Mouse (Mus musculus): ENCODE data around the gene Cfap97d1. TPM values are rescaled to one million over a fixed set of nuclear protein-coding genes. Genes with fewer than 3 reads are reported as not detected.

Cfap97d1 gene
- not detected in 2 replicates for total RNA-seq (2015; ENCODE audit: low replicate concordance)
- total RNA-seq (2017; ENCODE audit: low replicate concordance), result not detected in 2 replicates

DNA sequence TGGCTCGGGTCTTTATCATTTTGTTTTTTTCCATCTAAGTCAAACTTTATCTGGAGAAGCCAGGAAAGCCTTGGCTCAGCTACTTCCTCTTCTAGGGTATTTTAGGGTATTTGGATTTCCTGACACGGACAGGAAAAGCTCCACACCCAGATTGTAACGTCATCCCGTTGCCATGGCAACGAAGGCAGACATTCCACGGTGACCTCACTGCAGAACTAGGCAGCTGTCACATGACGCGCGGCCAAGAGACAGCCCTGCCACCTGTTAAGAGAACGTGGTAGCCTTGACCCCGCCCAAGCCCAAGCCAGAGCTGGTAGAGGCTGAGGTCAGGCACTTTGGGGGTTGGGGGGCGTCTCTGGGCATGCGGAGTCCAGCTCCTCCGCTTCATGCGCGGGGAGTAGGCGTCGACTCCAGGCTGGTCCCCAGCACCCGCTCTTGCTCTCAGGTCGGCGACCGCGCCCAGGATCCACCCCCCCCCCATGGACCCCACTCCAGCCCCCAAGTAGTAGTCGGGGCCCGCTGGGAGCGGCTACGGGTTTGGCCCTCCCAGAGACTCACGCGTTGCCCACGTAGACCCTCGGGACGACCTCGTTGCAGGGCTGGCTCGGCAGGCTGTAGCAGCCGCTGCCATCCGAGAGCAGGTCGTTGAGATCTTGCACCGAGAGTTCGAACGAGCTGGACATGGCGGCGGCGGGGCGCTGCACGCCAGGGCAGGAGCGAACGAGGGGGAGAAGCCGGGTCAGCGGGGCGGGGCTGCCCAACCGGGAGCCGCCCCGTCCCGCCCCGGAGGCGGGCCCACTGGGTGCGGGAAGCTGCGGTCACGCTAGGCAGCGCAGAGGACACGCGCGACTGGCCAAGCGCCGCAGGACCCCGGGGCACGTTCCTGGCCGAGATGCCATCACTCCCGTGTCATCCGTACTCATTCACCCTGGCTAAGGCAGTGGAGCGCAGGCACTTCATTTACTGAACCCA lies at the start of gene Cfap97d1:
Cfap97d1 (plus strand) TSS at position 226 of the 972 bp plus-strand sequence.
- ATAC-seq (replicated peaks; ENCODE audit: low FRiP score, poor library complexity, severe bottlenecking), result peak; percentile 60; the same call in 1 of the 2 replicates

GRCm38 (mm10) chr11:101935743-101936142 lies 48.3 kb upstream of the Cfap97d1 start:
- no peak for ATAC-seq (replicated peaks; ENCODE audit: low FRiP score, poor library complexity, severe bottlenecking)

GRCm38 (mm10) chr11:101936421-101936820 lies 47.7 kb upstream of the Cfap97d1 start:
- no peak for ATAC-seq (replicated peaks; ENCODE audit: low FRiP score, poor library complexity, severe bottlenecking)

DNA sequence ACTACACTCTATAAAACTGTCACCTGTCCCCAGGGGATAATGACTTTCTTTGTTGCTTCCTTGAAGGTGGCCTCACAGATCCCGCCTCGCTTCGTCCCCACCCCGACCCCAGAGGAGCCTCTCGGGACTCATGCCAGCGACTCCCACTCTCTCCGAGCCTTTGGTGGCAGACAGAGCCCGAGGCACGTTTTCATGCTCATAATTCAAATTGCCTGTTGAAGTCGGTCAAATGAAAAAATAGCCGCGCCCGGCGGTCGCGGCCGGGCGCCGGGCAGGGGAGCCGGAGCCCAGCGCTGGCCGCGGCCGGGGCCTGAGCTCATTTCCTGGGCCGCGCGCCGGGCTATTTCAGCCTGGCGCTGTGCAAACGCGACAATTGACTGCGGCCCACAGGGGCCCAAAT lies 47.0 kb upstream of the Cfap97d1 start:
- no peak for ATAC-seq (replicated peaks; ENCODE audit: low FRiP score, poor library complexity, severe bottlenecking)

DNA sequence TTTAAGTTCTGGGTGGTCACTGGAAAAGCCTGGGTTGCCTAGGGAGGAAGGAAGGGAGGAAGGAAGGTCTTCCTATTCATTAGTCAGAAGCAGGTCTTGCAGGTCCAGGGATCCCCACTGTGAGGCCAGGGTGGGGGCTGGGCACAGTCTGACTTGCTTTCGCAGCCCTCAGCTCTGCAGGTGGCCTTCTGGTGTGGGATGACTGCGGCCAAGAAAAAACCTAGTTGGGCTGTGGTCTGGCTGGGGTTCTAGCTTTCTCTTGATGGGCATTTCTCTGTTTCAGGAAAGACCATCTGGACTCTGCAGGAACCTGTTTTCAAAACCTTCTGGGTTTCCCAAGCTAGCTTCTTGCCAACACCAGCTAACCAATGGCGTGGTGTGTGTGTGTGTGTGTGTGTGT lies 41.0 kb upstream of the Cfap97d1 start:
- no peak for ATAC-seq (replicated peaks; ENCODE audit: low FRiP score, poor library complexity, severe bottlenecking)

DNA sequence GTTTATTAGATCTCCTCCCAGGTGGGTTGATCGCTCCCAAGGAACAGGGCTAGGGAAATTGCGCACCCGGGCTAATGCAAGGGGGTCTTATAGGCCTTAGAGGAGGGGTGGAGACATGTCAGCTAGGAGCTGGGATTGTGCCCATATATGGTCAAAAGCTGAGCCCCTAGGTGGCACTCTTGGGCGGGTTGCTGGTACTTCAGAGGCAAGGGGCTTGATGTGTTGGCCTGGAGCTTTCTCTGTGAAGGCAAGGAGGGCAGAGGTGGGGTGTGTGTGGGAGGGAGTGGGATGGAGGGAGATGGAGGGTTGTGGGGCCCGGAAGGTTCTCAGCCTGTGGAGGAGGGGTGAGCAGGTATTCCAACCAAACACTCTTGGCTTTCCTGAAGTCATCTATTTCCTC lies 37.6 kb upstream of the Cfap97d1 start:
- no peak for ATAC-seq (replicated peaks; ENCODE audit: low FRiP score, poor library complexity, severe bottlenecking)

- ATAC-seq (replicated peaks; ENCODE audit: low FRiP score, poor library complexity, severe bottlenecking), result no peak
Measured at GRCm38 (mm10) chr11:101950021-101950420, 34.1 kb upstream of the Cfap97d1 start.

DNA sequence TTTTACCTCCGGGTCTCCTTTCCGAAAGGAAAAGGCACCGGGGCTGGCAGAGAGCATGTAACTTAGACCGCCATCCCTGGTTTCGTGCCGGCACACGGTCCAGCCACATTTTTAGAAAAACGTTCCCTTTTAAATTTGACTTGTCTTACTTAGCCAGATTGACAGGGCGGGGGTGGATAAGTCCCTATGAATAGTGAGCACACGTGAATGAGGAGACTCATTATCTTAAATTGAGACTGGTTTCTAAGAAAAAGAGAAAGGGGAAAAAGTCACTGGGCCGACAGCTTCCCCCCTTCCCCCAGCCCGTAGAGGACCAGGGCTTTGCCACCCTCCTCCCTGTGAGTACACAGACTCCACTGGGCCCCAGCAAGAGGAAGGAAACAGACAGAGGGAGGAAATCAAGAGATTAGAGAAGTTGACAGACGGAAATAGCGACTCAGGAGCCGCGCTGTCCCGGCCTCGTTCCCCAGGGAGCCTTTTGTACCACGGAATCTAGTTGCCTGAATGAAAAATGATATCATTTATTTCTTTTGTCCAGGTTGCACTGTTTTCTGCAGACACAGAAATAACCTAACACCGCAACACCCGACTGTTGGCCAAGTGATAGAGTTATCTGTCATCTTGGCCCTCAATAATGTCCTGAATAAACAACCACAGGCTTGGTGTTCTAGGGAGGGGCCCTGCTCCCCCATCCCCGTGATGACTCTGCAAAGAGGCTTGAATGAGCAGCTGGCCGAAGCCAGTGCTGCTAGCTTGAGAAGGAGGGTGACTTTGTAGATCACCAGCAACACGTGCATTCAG lies 31.3 kb upstream of the Cfap97d1 start:
- no peak for ATAC-seq (replicated peaks; ENCODE audit: low FRiP score, poor library complexity, severe bottlenecking)

DNA sequence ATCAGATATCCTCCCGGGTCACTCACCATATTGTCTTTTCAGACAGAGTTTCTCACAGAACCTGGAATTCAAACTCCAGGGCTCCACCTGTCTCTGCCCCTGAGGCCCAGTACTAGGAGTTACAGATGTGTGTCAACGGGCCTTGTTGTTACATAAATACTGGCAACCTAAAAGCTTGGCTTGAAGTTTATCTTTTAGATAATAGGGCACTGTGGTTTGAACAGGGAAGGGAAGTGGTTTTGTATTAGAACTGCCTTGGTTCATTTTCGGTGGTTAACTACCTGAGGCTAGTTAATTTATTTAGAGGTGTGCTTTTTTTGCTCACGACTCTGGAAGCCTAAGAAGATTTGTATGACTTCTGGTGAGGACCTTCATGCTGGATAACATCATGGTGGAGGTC lies 30.6 kb upstream of the Cfap97d1 start:
- ATAC-seq (replicated peaks; ENCODE audit: low FRiP score, poor library complexity, severe bottlenecking), result no peak

GRCm38 (mm10) chr11:101957476-101957875 lies 26.6 kb upstream of the Cfap97d1 start:
- no peak for ATAC-seq (replicated peaks; ENCODE audit: low FRiP score, poor library complexity, severe bottlenecking)

DNA sequence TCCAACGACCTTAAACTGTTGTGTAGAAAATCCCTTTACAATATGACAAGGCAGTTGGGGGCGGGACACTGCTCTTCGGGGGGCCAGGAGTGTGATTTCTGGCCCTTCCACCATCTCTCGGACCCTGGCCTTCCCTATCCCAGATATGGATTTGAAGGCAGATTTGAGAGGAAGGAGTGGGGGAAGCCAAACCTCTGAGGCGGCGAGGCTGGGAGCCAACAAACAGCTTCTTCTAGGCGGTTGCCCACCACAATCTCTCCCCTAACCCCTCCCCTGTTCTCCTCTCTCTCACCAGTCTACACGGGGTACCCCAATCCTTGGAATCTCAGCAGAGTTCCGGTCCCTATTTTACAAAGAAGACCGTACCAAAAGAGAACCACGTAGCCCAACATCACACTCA lies 21.0 kb upstream of the Cfap97d1 start:
- ATAC-seq (replicated peaks; ENCODE audit: low FRiP score, poor library complexity, severe bottlenecking), result no peak

DNA sequence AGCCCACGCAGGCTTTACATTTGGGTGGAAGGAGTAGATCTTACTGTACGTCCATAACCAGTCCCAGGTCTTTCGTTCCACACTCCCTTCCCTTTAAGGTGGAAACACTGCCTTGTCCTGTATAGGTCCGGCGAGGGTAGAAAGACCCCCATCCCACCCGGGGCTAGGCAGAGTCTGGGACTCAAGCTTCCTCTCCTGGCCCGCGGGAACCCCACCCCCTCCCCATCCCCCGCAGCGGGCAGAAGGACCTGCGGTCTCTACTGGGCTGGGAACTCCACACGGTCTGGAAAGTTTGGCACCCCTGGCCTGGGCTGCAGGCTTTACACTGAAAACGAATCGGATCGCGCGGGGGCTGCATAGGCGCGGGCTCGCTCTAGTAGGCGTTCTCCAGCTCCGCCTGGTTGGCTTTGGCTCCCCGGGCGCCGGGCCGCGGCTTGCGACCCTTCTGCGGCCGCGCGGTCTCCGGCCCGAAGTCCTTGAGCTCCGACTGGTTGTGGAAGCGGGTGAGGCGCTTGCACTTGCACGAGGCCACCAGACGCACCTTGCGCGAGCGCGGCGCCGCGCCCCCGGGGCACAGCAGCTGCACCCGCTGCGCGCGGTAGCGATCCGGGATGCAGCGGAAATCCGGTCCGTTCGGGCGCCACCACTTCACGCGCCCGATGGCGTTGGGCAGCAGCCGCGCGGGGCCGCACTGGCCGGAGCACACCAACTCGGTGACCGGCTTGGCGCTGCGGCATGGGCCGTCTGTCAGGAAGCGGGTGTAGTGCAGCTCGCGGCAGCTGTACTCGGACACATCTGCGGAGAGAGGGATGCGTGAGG lies 20.4 kb upstream of the Cfap97d1 start:
- no peak for ATAC-seq (replicated peaks; ENCODE audit: low FRiP score, poor library complexity, severe bottlenecking)

DNA sequence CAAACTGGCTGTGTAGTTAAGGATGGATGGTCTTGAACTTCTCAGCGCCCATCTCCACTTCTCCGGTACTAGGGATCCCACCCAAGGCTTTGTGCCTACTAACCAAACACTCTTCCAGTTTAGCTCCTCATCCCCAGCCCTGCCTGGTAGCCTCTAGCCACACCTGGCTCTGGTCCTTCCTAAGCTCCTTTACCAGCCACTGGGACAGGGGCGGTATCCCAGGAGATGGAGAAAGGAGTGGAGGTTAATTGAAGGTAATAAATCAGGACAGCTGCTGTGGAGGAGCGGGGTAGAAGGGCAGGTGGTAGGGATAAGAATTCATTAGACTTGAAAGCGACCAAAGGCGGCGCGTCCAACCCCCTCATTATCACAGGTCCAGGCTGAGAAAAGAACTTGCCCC lies 19.4 kb upstream of the Cfap97d1 start:
- ATAC-seq (replicated peaks; ENCODE audit: low FRiP score, poor library complexity, severe bottlenecking), result no peak

DNA sequence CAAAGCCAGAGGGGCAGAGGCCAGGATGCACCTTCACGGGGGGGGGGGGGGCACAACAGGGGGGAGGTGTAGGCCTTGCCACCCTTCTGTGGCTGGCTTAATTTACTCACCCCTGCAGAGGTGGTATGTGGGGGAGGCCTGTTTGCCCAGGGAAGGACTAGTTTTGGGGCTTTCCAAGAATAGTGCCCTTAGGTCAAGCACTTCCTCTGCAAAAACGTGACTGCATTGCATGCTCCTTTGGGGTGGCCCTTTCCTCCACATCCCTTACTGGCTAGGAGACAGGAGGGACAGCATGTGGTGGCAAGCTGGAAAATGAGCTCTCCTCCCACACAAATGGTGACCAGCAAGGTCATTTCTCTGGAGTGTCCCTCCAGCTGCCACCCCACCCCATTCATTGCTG lies 18.5 kb upstream of the Cfap97d1 start:
- no peak for ATAC-seq (replicated peaks; ENCODE audit: low FRiP score, poor library complexity, severe bottlenecking)

- ATAC-seq (replicated peaks; ENCODE audit: low FRiP score, poor library complexity, severe bottlenecking), result no peak
Measured at GRCm38 (mm10) chr11:101966965-101967614, 17.0 kb upstream of the Cfap97d1 start, which contains the start of gene Sost. TSS of gene Sost (minus strand) at chr11:101967015.

- no peak for ATAC-seq (replicated peaks; ENCODE audit: low FRiP score, poor library complexity, severe bottlenecking)
Measured at GRCm38 (mm10) chr11:101968311-101968710, 15.8 kb upstream of the Cfap97d1 start.

DNA sequence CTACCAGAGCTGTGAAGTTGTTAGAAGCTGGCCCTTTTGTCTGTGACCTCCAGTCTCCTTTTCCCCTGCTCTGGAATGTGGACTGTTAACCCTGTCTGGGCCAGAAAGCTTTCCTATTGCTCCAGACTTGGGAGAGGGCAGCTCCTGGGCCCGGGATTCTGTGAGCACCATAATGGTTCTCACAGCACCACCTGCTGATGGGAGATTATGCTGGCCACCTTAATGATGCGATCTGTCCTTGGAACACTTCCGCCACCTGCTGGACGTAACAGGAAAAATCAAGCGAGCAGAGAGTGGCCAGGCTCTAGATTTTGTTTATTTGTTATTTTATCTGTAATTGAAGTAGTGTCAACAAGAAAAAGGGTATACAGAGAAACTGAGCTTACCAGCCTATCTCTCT lies 15.3 kb upstream of the Cfap97d1 start:
- ATAC-seq (replicated peaks; ENCODE audit: low FRiP score, poor library complexity, severe bottlenecking), result peak; percentile 71; the same call in 1 of the 2 replicates

DNA sequence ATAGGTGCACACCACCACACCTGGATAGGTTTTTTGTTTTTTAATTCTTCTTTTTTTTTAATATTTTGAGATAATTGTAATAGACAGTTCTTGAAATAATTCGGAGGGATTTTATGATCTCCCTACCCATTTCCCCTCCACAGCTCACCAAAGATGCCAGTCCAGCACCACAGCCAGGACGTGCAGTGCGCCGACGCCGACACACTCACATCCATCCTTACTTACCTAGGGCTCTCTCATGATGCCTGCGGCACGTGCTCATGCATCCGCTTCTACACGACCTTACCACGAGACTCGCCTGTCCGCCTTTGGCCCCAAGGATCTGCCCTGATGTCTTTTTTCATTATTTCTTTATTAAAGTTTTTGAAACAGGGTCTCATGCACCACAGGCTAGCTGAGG lies 14.2 kb upstream of the Cfap97d1 start:
- no peak for ATAC-seq (replicated peaks; ENCODE audit: low FRiP score, poor library complexity, severe bottlenecking)

DNA sequence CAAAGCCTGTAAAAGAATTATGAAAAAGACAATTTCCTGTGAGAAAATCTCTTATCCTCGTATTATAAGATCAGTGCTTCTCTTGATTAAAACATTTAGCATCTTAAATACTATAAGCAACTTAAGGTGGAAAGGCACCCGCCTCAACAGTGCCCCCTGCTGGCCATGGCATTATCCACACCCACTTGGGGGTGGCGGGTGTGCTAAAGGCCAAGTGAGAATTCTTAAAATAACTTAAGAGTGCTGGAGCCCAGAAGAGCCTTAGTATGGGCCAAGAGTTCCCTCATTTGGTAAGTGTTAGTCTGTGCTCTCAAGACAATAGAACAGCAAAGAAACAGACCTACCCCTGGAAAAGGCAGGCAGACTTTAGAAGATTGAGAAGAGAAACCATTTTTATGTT lies 12.7 kb upstream of the Cfap97d1 start:
- no peak for ATAC-seq (replicated peaks; ENCODE audit: low FRiP score, poor library complexity, severe bottlenecking)

Data from erythroblast, adult 5-6 weeks (primary cell).